Comparison of ENCODE assay signal across 8 mouse cellular contexts in genomic region chr9:79760076-79760475, GRCm38 (mm10). TPM values are rescaled to one million over a fixed set of nuclear protein-coding genes. Genes with fewer than 3 reads are reported as not detected.
DNase-seq lines count a peak whose midpoint lies in the region; ATAC-seq and TF ChIP-seq lines count a peak whose summit lies in the region.

No protein-coding gene starts in this region.

- ATAC-seq in forebrain, postnatal 0 days, result peak; percentile 49
- peak; percentile 39 for ATAC-seq in limb, embryonic 14.5 days (ENCODE audit: low FRiP score, low read depth)

- WGBS in forebrain, postnatal 0 days, result 4% methylated on average over 14 of the region's 14 CpGs
- WGBS in limb, embryonic 14.5 days, result 5% methylated on average over 14 of the region's 14 CpGs
- whole genome bisulfite sequencing in small intestine, adult 2 months, result 2% methylated on average over 14 of the region's 14 CpGs

- intact Hi-C loops in left cerebral cortex, adult 2 months (cut with DNase I), result no loop called here

- peaks cover 9% of the 10 kb centered on the region for H3K4me1 ChIP-seq in bone marrow macrophage, adult 2 months (ENCODE audit: control insufficient read depth, insufficient read depth, low read length)
- peaks cover 7% of the 10 kb centered on the region for H3K4me1 ChIP-seq in forebrain, postnatal 0 days (ENCODE audit: insufficient read depth)
- peaks cover 6% of the 10 kb centered on the region for H3K4me1 ChIP-seq in limb, embryonic 14.5 days (ENCODE audit: control insufficient read depth, insufficient read depth, low read length)
- peaks cover 3% of the 10 kb centered on the region; the same call in 1 of the 2 replicates for H3K4me1 ChIP-seq in small intestine, adult 2 months (ENCODE audit: control insufficient read depth, insufficient read depth, insufficient read length, low read length)

- TF ChIP-seq CTCF in left cerebral cortex, adult 2 months (IDR thresholded peaks at IDR 0.05), result no peak
- no peak for TF ChIP-seq CTCF in bone marrow macrophage, adult 2 months (IDR thresholded peaks at IDR 0.05; ENCODE audit: low read depth, low read length)
- no peak for TF ChIP-seq CTCF in forebrain, postnatal 0 days (IDR thresholded peaks at IDR 0.05; ENCODE audit: low read depth)
- no peak for TF ChIP-seq CTCF in small intestine, adult 2 months (IDR thresholded peaks at IDR 0.05; ENCODE audit: extremely low read depth, insufficient read length, insufficient replicate concordance, low read depth, low read length)

- peak overlapping the region; percentile 72 for H3K4me2 ChIP-seq in forebrain, postnatal 0 days (ENCODE audit: low read depth)
- peak overlapping the region; percentile 75 for H3K4me2 ChIP-seq in limb, embryonic 14.5 days (replicated peaks; ENCODE audit: low read depth, low read length, severe bottlenecking)

- peak overlapping the region; percentile 83 for H3K9ac ChIP-seq in forebrain, postnatal 0 days
- H3K9ac ChIP-seq in limb, embryonic 14.5 days (ENCODE audit: low read depth, low read length, severe bottlenecking), result peak overlapping the region; percentile 88

- H3K27me3 ChIP-seq in forebrain, postnatal 0 days (ENCODE audit: insufficient read depth, low read length), result no peaks in the 10 kb centered on the region
- no peaks in the 10 kb centered on the region for H3K27me3 ChIP-seq in limb, embryonic 14.5 days (ENCODE audit: control insufficient read depth, insufficient read depth, low read length)
- H3K27me3 ChIP-seq in small intestine, adult 2 months (ENCODE audit: control insufficient read depth, insufficient read depth, low read length), result no peaks in the 10 kb centered on the region

- H3K9me3 ChIP-seq in forebrain, postnatal 0 days (ENCODE audit: low read length), result no peaks in the 10 kb centered on the region
- no peaks in the 10 kb centered on the region for H3K9me3 ChIP-seq in limb, embryonic 14.5 days (ENCODE audit: control insufficient read depth, low read length)

- H3K4me3 ChIP-seq in left cerebral cortex, adult 2 months, result peak overlapping the region; percentile 98
- H3K4me3 ChIP-seq in bone marrow macrophage, adult 2 months (ENCODE audit: insufficient read depth, low read length), result peak overlapping the region; percentile 78
- H3K4me3 ChIP-seq in forebrain, postnatal 0 days (ENCODE audit: low read depth, low read length), result peak overlapping the region; percentile 85
- H3K4me3 ChIP-seq in limb, embryonic 14.5 days (replicated peaks; ENCODE audit: low read length), result peak overlapping the region; percentile 91
- H3K4me3 ChIP-seq in small intestine, adult 2 months (ENCODE audit: low read depth, low read length), result peak overlapping the region; percentile 82

- H3K36me3 ChIP-seq in forebrain, postnatal 0 days (ENCODE audit: insufficient read depth), result peaks cover 12% of the 10 kb centered on the region
- H3K36me3 ChIP-seq in limb, embryonic 14.5 days (ENCODE audit: control insufficient read depth, insufficient read depth, low read length), result peaks cover 22% of the 10 kb centered on the region
- H3K36me3 ChIP-seq in small intestine, adult 2 months (ENCODE audit: control insufficient read depth, insufficient read depth, low read length), result peaks cover 12% of the 10 kb centered on the region

- peak overlapping the region; percentile 83 for H3K27ac ChIP-seq in left cerebral cortex, adult 2 months
- peak overlapping the region; percentile 70 for H3K27ac ChIP-seq in bone marrow macrophage, adult 2 months (ENCODE audit: insufficient read depth, low read depth, low read length)
- peak overlapping the region; percentile 89 for H3K27ac ChIP-seq in forebrain, postnatal 0 days (ENCODE audit: low read depth, low read length)
- H3K27ac ChIP-seq in limb, embryonic 14.5 days (replicated peaks; ENCODE audit: low read depth, low read length), result peak overlapping the region; percentile 96
- peak overlapping the region; percentile 69 for H3K27ac ChIP-seq in small intestine, adult 2 months (ENCODE audit: insufficient read depth, low read depth, low read length)

- DNase-seq in left cerebral cortex, adult 2 months (ENCODE audit: extremely low spot score in 1 of 2, low spot score in 2 of 2), result no peak
- DNase-seq in left cerebral cortex, adult 11 months (ENCODE audit: low spot score), result no peak
- DNase-seq in forebrain, postnatal 0 days, result no peak
- DNase-seq in limb, embryonic 14.5 days (ENCODE audit: low spot score), result peak; percentile 15
- DNase-seq in ovary, adult 18-20 months (ENCODE audit: low spot score), result no peak
- DNase-seq in spleen, adult 12 weeks (ENCODE audit: low spot score), result no peak

- TF ChIP-seq POLR2A in bone marrow macrophage, adult 2 months (IDR thresholded peaks at IDR 0.05; ENCODE audit: borderline replicate concordance, low read depth, low read length), result no peak
- TF ChIP-seq POLR2A in limb, embryonic 14.5 days (IDR thresholded peaks at IDR 0.05; ENCODE audit: borderline replicate concordance, extremely low read depth, insufficient read depth, insufficient read length), result no peak
- no peak for TF ChIP-seq POLR2A in small intestine, adult 2 months (IDR thresholded peaks at IDR 0.05; ENCODE audit: low read depth, low read length)

RNA-seq across cellular contexts. Expression of gene Cox7a2, which starts 0.4 kb away (rescaled TPM):
- total RNA-seq in left cerebral cortex, adult 2 months (2021), result 100 to 1,000 TPM; 343 to 356 TPM
- polyA plus RNA-seq in bone marrow macrophage, adult 2 months (2012; ENCODE audit: insufficient read depth, insufficient read length, missing spikeins), result 257 and 284 TPM in 2 replicates
- 435 and 605 TPM in 2 replicates for total RNA-seq in forebrain, postnatal 0 days (2014; rRNA removed)
- 956 and 1,227 TPM in 2 replicates for polyA plus RNA-seq in forebrain, postnatal 0 days (2015; fragmentation: Nextera tagmentation; extraction: Ambion mirVana)
- polyA plus RNA-seq in limb, embryonic 14.5 days (2012; rRNA removed), result 329 and 399 TPM in 2 replicates
- polyA plus RNA-seq in limb, embryonic 14.5 days (2014; fragmentation: Nextera tagmentation; extraction: Ambion mirVana), result 591 and 630 TPM in 2 replicates
- 125 and 349 TPM in 2 replicates for polyA plus RNA-seq in small intestine, adult 2 months (2012; rRNA removed)

RNA-seq across cellular contexts. Expression of gene Tmem30a, which starts 33.2 kb away (rescaled TPM):
- 100 to 1,000 TPM; 263 to 274 TPM for total RNA-seq in left cerebral cortex, adult 2 months (2021)
- 88.5 and 88.9 TPM in 2 replicates for polyA plus RNA-seq in bone marrow macrophage, adult 2 months (2012; ENCODE audit: insufficient read depth, insufficient read length, missing spikeins)
- 152 and 181 TPM in 2 replicates for total RNA-seq in forebrain, postnatal 0 days (2014; rRNA removed)
- polyA plus RNA-seq in forebrain, postnatal 0 days (2015; fragmentation: Nextera tagmentation; extraction: Ambion mirVana), result 78.9 and 104 TPM in 2 replicates
- 34.9 and 35.6 TPM in 2 replicates for polyA plus RNA-seq in limb, embryonic 14.5 days (2012; rRNA removed)
- polyA plus RNA-seq in limb, embryonic 14.5 days (2014; fragmentation: Nextera tagmentation; extraction: Ambion mirVana), result 52.8 and 53.4 TPM in 2 replicates
- polyA plus RNA-seq in small intestine, adult 2 months (2012; rRNA removed), result 44.6 and 45.2 TPM in 2 replicates

RNA-seq across cellular contexts. Expression of gene Col12a1, which starts 41.4 kb away (rescaled TPM):
- total RNA-seq in left cerebral cortex, adult 2 months (2021), result 1 to 10 TPM; 6.3 to 7.4 TPM
- polyA plus RNA-seq in bone marrow macrophage, adult 2 months (2012; ENCODE audit: insufficient read depth, insufficient read length, missing spikeins), result 1.2 and 1.8 TPM in 2 replicates
- total RNA-seq in forebrain, postnatal 0 days (2014; rRNA removed), result 12.4 and 29.8 TPM in 2 replicates
- 5.2 and 7.0 TPM in 2 replicates for polyA plus RNA-seq in forebrain, postnatal 0 days (2015; fragmentation: Nextera tagmentation; extraction: Ambion mirVana)
- 296 and 337 TPM in 2 replicates for polyA plus RNA-seq in limb, embryonic 14.5 days (2012; rRNA removed)
- polyA plus RNA-seq in limb, embryonic 14.5 days (2014; fragmentation: Nextera tagmentation; extraction: Ambion mirVana), result 259 and 270 TPM in 2 replicates
- polyA plus RNA-seq in small intestine, adult 2 months (2012; rRNA removed), result 4.4 and 7.9 TPM in 2 replicates

Comparison
In these comparisons a context has a peak if more than half of its experiments do, and no peak if none do; other contexts are left out.
1. RNA of gene Col12a1, which starts 41.4 kb away (polyA plus RNA-seq): 259 to 337 TPM in limb, embryonic 14.5 days; 4.4 to 7.9 TPM in small intestine, adult 2 months, 5.2 to 7.0 TPM in forebrain, postnatal 0 days and 1.2 to 1.8 TPM in bone marrow macrophage, adult 2 months; every median in the first group is over 10 times any median in the second.
2. Peak in every context shown above with its lines, with median percentiles within 50 percentile points of each other: H3K27ac ChIP-seq and H3K4me3 ChIP-seq.